Mouse (Mus musculus) embryo, embryonic 10 days (tissue): ENCODE measurements around the gene Fdx1l.

Experiments
- DNase-seq: peaks from one replicate; pipeline ENCODE4 v3.0.0-alpha.2; 2015; ENCODE audit warnings: low spot score

Fdx1l gene

GRCm38 (mm10) chr9:21027774-21028290, 45.6 kb downstream of the Fdx1l start:
- no peak for DNase-seq

DNA sequence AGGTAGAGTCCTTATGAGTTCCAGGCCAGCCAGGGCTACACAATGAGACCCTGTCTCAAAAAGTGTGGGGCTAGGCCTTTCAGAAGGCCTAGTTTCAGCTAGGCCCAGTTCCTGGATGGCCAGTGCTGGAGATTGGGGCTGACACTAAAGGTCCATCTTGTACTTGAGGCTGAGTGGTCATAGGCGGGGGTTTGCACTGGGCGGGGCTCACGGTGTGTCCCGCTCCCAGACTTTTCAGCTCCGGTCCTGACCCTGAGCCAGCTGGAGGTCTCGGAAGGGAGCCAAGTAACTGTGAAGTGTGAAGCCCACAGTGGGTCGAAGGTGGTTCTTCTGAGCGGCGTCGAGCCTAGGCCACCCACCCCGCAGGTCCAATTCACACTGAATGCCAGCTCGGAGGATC, 46.6 kb downstream of the Fdx1l start:
- DNase-seq = no peak

DNA sequence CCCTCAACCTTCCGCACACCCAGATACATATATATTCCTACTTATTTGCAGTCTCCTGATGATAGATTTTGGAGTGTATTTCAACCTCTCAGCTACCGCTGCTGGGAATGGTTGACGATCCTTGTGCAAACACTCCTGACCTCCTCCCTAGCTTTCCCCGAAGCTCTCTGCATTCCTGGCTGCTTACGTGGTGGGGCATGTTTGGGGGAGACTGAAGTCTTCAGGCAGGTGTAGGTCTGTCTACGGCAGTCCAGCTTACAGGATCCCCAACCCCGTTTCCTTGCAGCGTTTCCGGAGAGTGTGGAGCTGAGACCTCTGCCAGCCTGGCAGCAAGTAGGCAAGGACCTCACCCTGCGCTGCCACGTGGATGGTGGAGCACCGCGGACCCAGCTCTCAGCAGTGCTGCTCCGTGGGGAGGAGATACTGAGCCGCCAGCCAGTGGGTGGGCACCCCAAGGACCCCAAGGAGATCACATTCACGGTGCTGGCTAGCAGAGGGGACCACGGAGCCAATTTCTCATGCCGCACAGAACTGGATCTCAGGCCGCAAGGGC, 48.1 kb downstream of the Fdx1l start:
- DNase-seq = no peak

- no peak for DNase-seq
These were observed 50.7 kb downstream of the Fdx1l start for GRCm38 (mm10) chr9:21022726-21023125.

DNA sequence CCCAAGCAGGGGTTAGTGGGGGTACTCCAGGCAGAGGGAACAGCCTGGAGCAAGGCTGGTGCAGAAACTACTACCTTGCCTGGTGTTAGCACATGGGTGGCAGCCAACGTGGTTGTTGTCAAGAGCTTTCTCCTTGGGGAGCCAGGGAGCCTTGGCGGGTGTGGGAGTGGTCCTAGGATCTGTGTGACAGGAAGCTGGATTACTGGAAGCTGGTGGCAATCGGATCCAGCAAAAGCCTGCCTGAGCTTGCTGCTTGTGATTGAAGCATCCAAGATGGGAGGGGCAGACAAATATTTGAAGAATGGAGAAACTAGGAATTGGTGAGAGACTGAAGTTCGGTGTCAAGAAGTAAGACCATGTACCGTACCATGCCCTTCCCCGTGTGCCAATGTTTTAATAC, 51.1 kb downstream of the Fdx1l start:
- no peak for DNase-seq

GRCm38 (mm10) chr9:21021363-21021762, 52.1 kb downstream of the Fdx1l start:
- DNase-seq = no peak

GRCm38 (mm10) chr9:21018600-21018999, 54.8 kb downstream of the Fdx1l start:
- no peak for DNase-seq
